Mouse (Mus musculus): ENCODE measurements around the gene Fa2h. TPM values are rescaled to one million over a fixed set of nuclear protein-coding genes. Genes with fewer than 3 reads are reported as not detected.

The Fa2h gene
- polyA plus RNA-seq, 1 experiment from 2014 or later = 1.7 TPM

GRCm38 (mm10) chr8:111391268-111391667 is 2.4 kb downstream of the Fa2h start:
- ChIA-PET POLR2A (no interaction called here), CTCF (no interaction called here)
- no peak for TF ChIP-seq CTCF (IDR thresholded peaks at IDR 0.05)
- DNase-seq (ENCODE audit: low read depth, low spot score) (no peak), ATAC-seq (no peak)
- in situ Hi-C loops (cut with MboI; ENCODE audit: low pct_unique_long_range_greater_than_20kb) = no loop called here
- peaks cover 17% of the 10 kb centered on the region for H3K27me3 ChIP-seq

GRCm38 (mm10) chr8:111390837-111391236 is 2.8 kb downstream of the Fa2h start:
- ATAC-seq (no peak), DNase-seq (ENCODE audit: low read depth, low spot score) (no peak)
- ChIA-PET POLR2A (no interaction called here), CTCF (no interaction called here)
- peaks cover 17% of the 10 kb centered on the region for H3K27me3 ChIP-seq
- TF ChIP-seq CTCF (IDR thresholded peaks at IDR 0.05) = no peak
- in situ Hi-C loops (cut with MboI; ENCODE audit: low pct_unique_long_range_greater_than_20kb) = no loop called here

GRCm38 (mm10) chr8:111389581-111389980 is 4.0 kb downstream of the Fa2h start:
- peaks cover 14% of the 10 kb centered on the region for H3K27me3 ChIP-seq
- no peak for TF ChIP-seq CTCF (IDR thresholded peaks at IDR 0.05)
- DNase-seq (ENCODE audit: low read depth, low spot score) = no peak
- ChIA-PET POLR2A (no interaction called here), CTCF (interaction anchor here (1.2 kb wide), 1 partner anchor 19 kb away, joined by 3 read pairs; no protein-coding TSS in a partner anchor)
- in situ Hi-C loops (cut with MboI; ENCODE audit: low pct_unique_long_range_greater_than_20kb) = no loop called here
- no peak for ATAC-seq

GRCm38 (mm10) chr8:111385915-111386314 is 7.7 kb downstream of the Fa2h start:
- CTCF ChIA-PET = no interaction called here
- DNase-seq (ENCODE audit: low read depth, low spot score) = no peak

GRCm38 (mm10) chr8:111384628-111385027 is 9.0 kb downstream of the Fa2h start:
- TF ChIP-seq CTCF (IDR thresholded peaks at IDR 0.05) = no peak
- ChIA-PET POLR2A (no interaction called here), CTCF (no interaction called here)
- DNase-seq (ENCODE audit: low read depth, low spot score) (no peak), ATAC-seq (no peak)
- H3K27me3 ChIP-seq = peaks cover 8% of the 10 kb centered on the region
- in situ Hi-C loops (cut with MboI; ENCODE audit: low pct_unique_long_range_greater_than_20kb) = no loop called here

More at GRCm38 (mm10) chr8:111385915-111386314, 7.7 kb downstream of the Fa2h start:
- ATAC-seq = no peak
- POLR2A ChIA-PET = interaction anchor here (0.9 to 1.1 kb wide), 2 partner anchors 20 to 87 kb away, joined by 3 read pairs; no protein-coding TSS in a partner anchor
- H3K27me3 ChIP-seq = peaks cover 8% of the 10 kb centered on the region
- in situ Hi-C loops (cut with MboI; ENCODE audit: low pct_unique_long_range_greater_than_20kb) = no loop called here
- TF ChIP-seq CTCF (IDR thresholded peaks at IDR 0.05) = no peak

DNA sequence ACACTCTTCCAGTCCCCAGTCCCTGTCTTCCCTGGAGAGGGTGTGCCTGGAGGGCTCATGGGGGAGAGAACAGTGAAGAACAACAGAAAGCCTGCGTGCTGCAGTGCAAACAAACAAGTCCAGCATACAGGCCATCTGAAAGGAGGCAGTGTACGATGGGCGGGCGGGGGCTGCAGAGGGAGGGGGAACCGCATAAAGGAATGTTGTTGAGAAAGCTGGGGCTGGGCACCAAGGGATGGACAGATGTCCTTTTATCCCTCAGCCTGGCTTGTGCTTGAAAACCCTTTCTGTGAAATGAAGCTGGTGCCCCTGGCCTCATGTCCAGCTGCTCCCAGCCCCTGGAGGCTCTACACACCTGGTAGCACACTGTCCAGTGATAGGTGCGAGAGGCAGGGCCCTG is 18.4 kb downstream of the Fa2h start:
- no peaks in the 10 kb centered on the region for H3K27me3 ChIP-seq
- in situ Hi-C loops (cut with MboI; ENCODE audit: low pct_unique_long_range_greater_than_20kb) = no loop called here
- TF ChIP-seq CTCF (IDR thresholded peaks at IDR 0.05) = no peak
- CTCF ChIA-PET = no interaction called here
- DNase-seq (ENCODE audit: low read depth, low spot score) (no peak), ATAC-seq (no peak)
- POLR2A ChIA-PET = no interaction called here

DNA sequence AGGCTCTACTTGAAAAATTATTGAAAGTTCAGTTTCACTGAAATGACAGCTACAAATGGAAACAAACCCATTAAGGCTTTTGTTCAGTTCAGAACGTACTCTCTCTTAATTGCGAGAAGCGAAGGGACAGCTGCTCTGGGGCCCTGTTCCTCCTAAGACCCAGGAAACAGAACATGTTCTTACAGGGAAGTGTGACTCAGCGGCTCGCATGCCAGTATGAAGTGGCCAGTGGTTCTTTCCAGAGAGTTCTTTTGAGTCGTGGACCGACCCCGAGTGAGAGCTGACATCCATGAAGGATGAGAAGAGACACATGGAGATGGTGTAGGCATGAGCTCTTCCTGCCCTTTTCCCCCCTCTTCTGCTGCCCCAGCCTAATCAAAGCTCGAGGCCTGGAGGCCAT is 23.9 kb downstream of the Fa2h start:
- no peaks in the 10 kb centered on the region for H3K27me3 ChIP-seq
- ChIA-PET POLR2A (no interaction called here), CTCF (interaction anchor here (1.3 to 1.4 kb wide), 2 partner anchors 10 to 11 kb away, joined by 3 to 4 read pairs; no protein-coding TSS in a partner anchor)
- in situ Hi-C loops (cut with MboI; ENCODE audit: low pct_unique_long_range_greater_than_20kb) = no loop called here
- no peak for ATAC-seq
- no peak for TF ChIP-seq CTCF (IDR thresholded peaks at IDR 0.05)
- DNase-seq (ENCODE audit: low read depth, low spot score) = no peak

DNA sequence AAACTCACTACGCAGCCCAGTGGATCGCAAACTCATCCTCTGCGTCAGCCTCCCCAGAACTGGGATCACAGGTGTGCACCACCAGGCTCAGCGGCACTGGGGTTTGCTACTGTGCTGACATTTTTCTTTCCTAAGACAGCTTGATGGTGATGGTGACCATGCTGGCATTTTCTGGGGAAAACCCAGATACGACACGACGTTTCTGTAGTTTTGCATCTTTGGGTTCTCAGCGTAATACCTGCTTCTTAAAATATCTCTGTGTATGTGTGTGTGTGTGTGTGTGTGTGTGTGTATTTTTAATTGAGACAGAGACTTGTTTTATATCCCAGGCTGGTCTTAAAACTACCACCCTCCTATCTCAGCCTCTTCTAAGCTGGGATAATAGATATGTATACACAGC is 26.3 kb downstream of the Fa2h start:
- POLR2A ChIA-PET = no interaction called here
- in situ Hi-C loops (cut with MboI; ENCODE audit: low pct_unique_long_range_greater_than_20kb) = no loop called here
- ATAC-seq = no peak
- no peak for DNase-seq (ENCODE audit: low read depth, low spot score)
- H3K27me3 ChIP-seq = no peaks in the 10 kb centered on the region
- CTCF ChIA-PET = interaction anchor here (1.2 to 1.4 kb wide), 2 partner anchors 24 to 72 kb away, joined by 3 read pairs; no protein-coding TSS in a partner anchor
- no peak for TF ChIP-seq CTCF (IDR thresholded peaks at IDR 0.05)

DNA sequence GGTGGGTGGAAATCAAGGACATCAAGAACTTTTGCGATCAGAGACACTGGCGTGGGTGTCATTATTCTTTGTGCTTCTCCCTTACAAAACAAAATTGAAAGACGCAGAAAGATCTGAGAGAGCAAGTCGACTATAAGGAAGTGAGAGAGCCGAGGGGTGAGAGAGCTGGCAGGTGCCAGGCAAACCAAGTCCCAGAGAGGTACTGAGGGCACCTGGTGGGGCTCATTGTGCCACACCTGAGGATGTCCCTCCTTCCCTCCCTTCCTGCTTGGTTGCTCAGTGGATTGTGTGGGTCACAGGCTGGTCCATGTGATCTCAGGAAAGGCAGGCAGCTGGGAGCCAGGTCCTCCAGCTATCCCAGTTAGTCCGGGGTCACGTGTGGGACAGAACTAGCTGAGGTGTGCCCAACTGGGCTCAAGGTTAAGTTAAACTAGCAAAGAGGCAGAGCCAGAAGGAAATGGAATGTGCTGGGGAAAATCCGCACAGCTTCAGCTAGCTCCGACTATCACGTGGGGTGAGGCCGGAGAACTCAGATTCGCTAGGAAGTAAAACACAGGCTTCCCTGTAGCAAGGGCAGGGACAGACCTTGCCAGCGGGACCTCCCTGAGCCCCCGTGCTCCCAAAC is 26.9 kb downstream of the Fa2h start:
- H3K27me3 ChIP-seq = no peaks in the 10 kb centered on the region
- DNase-seq (ENCODE audit: low read depth, low spot score) (no peak), ATAC-seq (no peak)
- ChIA-PET CTCF (interaction anchor here (1.2 kb wide), 1 partner anchor 73 kb away, joined by 3 read pairs; no protein-coding TSS in a partner anchor), POLR2A (interaction anchor here (1.6 kb wide), 1 partner anchor 19 kb away, joined by 3 read pairs; no protein-coding TSS in a partner anchor)
- no peak for TF ChIP-seq CTCF (IDR thresholded peaks at IDR 0.05)
- in situ Hi-C loops (cut with MboI; ENCODE audit: low pct_unique_long_range_greater_than_20kb) = no loop called here

GRCm38 (mm10) chr8:111363489-111363888 is 30.1 kb downstream of the Fa2h start:
- no peak for ATAC-seq
- no peak for TF ChIP-seq CTCF (IDR thresholded peaks at IDR 0.05)

GRCm38 (mm10) chr8:111360579-111361209 is 32.9 kb downstream of the Fa2h start:
- no peak for TF ChIP-seq CTCF (IDR thresholded peaks at IDR 0.05)
- ChIA-PET CTCF (interaction anchor here (1.1 kb wide), 1 partner anchor 13 kb away, joined by 3 read pairs; no protein-coding TSS in a partner anchor), POLR2A (no interaction called here)
- H3K27me3 ChIP-seq = no peaks in the 10 kb centered on the region
- DNase-seq (ENCODE audit: low read depth, low spot score) (no peak), ATAC-seq (peak; percentile 67)
- in situ Hi-C loops (cut with MboI; ENCODE audit: low pct_unique_long_range_greater_than_20kb) = no loop called here

More at GRCm38 (mm10) chr8:111363489-111363888, 30.1 kb downstream of the Fa2h start:
- POLR2A ChIA-PET = no interaction called here
- DNase-seq (ENCODE audit: low read depth, low spot score) = no peak
- no peaks in the 10 kb centered on the region for H3K27me3 ChIP-seq
- in situ Hi-C loops (cut with MboI; ENCODE audit: low pct_unique_long_range_greater_than_20kb) = no loop called here
- CTCF ChIA-PET = no interaction called here

Data from Patski (cell line).